Mouse (Mus musculus) right cerebral cortex, adult 18-20 months (tissue): ENCODE data around the gene Sox8.

Experiments
- DNase-seq: peaks from one replicate; pipeline ENCODE4 v3.0.0; 2022; ENCODE audit warnings: mixed read lengths

Gene Sox8

DNA sequence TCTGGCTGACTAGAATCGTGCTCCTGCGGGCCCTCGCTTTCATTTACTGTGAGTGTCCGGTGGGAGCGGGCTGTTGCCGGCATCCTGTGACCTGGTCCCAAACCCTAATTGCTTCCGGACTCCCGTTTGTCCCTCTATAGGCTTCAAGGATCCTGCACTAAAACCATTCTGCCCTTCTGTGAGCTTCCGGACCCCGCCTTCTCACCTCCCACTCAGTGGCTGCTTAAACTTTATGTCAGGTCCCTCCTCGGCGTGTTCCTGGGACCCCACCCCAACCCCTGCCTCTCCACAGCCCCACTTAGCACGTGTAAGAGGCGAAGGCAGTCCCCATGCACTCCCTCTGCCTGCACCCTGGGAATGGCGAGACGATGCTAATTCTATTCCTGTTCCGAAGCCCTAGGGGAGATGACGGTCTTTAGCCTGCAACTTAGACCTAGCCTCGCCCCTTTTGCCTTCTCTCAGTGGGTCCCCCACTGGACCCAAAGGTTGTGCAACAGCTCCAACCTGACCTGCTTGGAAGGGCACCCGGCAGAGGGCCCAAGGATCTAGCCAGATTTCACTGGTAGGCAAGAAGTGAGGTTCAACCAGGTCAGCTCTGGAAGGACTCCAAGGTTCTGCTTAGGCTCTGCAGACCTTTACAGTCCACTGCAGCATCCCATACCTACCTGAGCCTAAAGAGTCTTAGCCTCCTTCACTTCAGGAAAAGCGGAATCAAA is 9.0 kb upstream of the Sox8 start:
- no peak for DNase-seq

- DNase-seq: peak; percentile 97
Observed at GRCm38 (mm10) chr17:25578920-25579319, 8.4 kb upstream of the Sox8 start, which contains the start of gene Lmf1. Lmf1 (plus strand) TSS chr17:25579085.

- DNase-seq: no peak
Observed at GRCm38 (mm10) chr17:25577702-25578101, 7.2 kb upstream of the Sox8 start.

DNA sequence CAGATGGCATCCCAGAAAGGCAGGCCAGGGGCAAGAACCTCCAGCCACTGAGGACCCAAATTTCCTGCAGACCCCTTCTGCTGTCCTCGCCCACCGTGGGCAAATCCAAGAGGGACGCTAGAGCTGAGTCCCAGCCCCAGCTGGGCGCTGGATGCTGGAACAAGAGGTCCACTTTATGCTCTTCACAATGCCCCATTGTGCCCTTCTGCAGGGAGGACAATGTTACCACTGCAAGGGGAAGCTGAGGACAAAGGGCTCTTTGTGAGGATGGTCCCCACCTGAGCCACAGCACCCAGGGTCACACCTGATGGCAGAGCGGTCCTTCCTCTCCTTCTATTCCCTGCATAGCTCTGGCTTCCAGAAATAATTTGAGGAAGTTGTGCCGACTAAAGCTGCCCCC is 6.8 kb upstream of the Sox8 start:
- DNase-seq: no peak

DNA sequence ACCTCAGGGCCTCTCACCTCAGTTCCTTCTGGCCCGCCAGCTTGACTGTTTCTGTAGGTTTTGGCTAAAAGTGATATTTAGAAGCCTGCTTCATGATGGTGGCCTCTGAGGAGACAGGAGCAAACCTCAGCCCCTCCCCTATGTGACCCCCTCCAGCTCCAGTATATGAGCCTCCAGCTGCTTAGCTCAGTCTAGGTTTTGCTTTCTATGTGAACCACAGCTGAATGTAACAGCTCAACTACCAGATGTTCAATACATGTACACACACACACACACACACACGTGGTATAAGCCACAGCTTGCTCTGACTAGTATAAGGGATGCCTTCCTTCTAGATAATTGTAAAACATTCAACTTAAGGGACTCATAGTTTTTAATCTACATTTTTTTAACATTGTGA is 5.5 kb upstream of the Sox8 start:
- DNase-seq: no peak

- peak; percentile 62 for DNase-seq
Observed at GRCm38 (mm10) chr17:25575208-25575971, 4.9 kb upstream of the Sox8 start.

DNA sequence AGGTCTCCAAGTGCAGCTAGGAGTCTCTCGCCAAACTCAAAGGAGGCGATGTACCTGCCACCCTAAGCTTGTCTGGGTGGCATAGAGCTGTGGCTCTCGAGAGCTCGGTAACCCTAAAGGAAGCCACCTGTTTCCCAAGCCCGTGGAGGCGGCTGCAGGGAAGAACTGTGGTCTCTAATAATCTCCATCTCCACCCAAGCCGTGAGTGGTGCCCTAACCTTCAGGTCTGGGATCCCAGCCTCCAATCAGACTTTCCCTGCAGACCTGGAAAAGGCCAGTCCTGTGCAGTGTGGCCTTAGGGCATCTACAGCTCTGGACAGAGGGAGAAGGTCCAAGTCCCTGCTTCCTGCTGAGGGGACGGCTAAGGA is 951 bp upstream of the Sox8 start:
- no peak for DNase-seq

DNA sequence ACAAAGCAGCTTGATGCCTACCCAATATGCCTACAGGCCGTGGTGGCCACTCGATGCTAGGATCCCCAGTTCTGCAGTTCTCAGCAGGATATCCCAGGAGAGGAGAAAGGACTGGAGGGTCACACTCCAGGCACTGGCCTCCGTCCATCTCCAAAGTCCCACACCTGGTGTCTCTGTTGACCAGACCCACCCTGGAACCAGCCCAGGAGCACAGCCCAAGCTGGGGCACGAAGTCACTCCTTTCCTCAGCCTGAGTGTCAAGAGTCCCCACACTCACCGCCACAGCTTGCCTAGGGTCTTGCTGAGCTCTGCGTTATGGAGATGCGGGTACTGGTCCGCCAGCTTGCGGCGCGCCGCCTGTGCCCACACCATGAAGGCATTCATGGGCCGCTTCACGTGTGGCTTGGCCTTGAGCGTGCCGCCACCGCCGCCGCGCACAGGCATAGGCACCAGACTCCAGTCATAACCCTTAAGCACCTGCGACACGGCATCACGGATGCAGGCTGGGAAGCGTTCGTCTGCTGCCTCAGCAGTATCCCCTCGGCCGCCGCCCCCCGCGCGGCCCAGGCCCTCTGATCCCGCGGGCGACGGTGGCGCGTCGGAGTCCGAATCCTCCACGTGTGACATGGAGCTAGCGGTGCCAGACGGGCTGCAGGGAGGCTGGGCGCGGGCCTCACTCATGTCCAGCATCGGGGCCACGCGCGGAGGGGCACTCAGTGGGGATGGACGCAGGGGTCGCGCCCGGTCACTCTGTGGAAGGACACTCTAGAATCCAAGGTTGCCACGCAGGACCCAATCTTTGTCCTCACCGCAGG is 446 bp downstream of the Sox8 start:
- DNase-seq: no peak

DNA sequence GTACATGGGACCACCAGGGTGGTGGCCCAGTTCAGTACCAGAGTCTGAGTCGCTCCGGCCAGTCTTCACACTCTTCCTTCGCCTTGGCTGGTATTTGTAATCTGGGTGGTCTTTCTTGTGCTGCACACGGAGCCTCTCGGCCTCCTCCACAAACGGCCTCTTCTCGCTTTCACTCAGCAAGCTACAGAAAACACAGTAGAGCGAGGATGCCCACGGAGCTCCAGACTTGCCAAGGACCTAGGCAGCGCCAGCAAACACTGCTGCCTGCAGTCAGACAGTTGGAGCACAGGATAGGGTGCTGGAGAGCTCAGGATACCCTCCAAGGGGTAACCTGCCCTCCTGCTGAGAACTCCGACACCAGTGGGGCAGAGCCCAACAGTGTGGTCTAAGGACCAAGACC is 1.6 kb downstream of the Sox8 start:
- peak; percentile 54 for DNase-seq

- DNase-seq: peak; percentile 53
Observed at GRCm38 (mm10) chr17:25568206-25568605, 2.3 kb downstream of the Sox8 start.

GRCm38 (mm10) chr17:25567745-25568144 is 2.7 kb downstream of the Sox8 start:
- DNase-seq: peak; percentile 79

GRCm38 (mm10) chr17:25567261-25567660 is 3.2 kb downstream of the Sox8 start:
- no peak for DNase-seq

DNA sequence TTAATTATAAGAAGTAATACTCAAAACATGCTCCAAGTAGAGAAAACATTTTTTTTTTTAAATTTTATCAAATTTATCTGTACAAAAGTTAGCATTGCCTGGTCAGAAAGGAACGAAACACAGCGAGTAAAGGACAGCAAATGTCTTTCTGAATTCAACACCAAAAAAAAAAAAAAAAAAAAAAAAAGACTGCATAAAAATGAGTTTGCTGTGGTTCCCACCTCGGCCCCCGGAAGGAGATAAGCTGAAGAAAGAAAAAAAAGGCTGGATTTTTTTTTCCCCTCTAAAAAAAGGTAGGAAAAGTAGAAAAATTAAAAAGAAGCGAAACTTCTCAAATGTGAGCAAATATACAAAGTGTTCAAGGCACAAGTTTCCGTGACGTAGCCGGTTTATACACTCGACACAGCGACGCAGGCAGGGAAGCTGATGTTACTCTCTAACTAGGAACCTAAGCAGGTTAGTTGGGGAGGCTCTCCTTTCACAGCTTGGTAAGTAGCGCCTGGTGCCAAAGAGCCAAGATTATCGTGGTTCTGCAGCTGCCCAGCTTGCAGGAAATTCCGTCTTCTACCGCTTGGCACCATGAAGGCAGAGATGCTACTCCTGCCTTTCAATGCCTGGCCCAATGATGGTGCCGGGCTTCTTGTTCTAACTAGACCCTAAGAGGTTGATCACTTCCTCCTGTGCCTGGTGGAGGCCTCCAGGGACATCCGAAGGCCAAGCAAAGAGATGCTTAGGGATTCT is 4.5 kb downstream of the Sox8 start:
- no peak for DNase-seq

- peak; percentile 52 for DNase-seq
Observed at GRCm38 (mm10) chr17:25565244-25565643, 5.2 kb downstream of the Sox8 start.

- DNase-seq: no peak
Observed at GRCm38 (mm10) chr17:25564481-25564880, 6.0 kb downstream of the Sox8 start.

DNA sequence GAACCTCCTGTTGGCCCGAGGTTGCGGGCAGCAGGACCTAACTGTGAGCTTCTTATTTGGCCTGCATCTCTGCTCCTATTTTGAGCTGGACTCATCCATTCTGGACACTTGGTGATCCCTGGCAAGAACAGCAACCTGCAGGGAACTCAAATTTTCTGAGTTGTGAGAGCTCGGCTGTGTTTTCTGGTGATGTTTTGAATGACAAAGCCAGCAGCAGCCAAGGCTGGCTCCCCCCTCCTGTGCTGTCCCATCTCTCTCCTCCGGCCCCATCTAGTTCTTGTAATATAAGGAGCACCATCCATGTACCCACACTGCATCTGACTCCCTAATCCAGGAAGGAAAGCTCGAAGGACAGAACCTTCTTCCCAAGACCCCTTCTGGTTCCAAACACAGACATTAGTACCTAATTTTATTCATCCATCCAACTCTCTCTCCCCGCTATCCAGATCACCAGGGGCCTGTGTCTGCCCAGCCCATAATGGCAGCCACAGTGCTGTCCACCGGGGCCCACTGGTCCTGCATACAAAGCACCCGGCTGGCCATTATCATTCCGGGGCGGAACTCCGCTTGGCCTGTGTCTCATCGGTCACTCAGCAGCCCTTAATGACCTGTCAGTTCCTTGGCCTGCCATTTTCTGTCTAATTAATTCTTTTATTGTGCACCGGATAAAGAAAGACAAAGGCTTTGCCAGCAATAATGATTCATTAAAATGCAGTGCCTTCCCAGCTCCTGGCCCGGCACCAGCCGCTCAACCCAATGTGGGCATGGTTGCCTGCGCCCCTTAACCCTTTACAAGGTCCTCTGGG is 9.1 kb downstream of the Sox8 start:
- DNase-seq: peak; percentile 75

DNA sequence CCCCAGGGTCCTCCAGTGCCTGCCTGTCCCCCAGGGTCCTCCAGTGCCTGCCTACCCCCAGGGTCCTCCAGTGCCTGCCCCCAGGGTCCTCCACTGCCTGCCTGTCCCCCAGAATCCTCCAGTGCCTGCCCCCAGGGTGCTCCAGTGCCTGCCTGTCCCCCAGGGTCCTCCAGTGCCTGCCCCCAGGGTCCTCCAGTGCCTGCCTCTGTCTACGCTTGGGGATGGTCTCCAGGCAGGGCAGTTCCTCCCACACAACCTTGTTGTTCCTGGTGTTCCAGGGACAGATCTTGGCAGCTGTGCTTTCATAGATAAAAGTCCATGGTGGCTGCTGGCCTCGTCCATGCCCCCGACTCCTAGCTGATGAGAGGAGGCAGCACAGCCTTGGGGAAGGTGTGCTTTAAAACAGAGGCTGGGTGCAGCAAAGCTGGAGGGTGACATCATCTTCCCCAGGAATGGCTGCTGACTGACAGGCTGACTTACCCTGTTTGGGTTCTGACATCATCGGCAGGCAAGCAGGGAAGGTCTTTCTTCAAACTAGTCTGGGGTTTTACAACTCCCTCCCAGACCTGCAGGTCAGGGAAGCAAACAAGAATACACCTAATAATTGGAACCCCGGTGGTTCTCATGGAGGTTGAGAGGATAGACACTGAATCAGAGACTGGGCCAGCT is 9.8 kb downstream of the Sox8 start:
- no peak for DNase-seq

DNA sequence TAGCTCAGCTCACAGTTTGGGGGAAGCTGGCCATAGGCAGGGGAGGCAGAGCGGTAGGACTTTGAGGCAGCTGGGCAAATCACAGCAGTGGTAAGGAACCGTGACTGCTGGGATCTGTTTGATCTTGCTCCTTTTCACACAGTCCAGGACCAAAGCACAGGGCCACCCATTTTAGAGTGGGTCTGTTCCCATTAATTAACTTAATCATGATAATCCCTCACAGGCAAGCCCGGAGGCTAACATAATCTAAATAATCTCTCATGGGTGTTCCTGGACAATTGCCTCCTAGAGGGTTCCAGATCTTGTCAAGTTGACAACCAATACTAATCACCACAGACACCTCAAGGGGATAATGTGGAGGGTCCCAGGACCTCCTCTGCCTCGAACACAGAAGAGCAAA is 10.9 kb downstream of the Sox8 start:
- no peak for DNase-seq

GRCm38 (mm10) chr17:25556630-25557354 is 13.7 kb downstream of the Sox8 start:
- DNase-seq: peak; percentile 93
